Mouse (Mus musculus) forebrain, embryonic 15.5 days (tissue): ENCODE measurements at regions not wholly inside any gene's neighbourhood (a gene's known extent, or its start where the extent isn't known, plus 50 kb on each side); places are given as distances from the start of the nearest gene placed in this dataset.
A peak's percentile ranks its signal among the peaks of the same experiment; 100 is the strongest.

Experiments
- ATAC-seq: fragments of 200-750 bp; cut with Nextera tagmentation; replicated peaks from 2 replicates; pipeline ENCODE4 v1.8.0; 2017; ENCODE audit warnings: mild to moderate bottlenecking, moderate TSS enrichment, moderate library complexity
- H3K27ac ChIP-seq: fragments of 300-500 bp; sonication (generic); replicated peaks from 2 replicates; pipeline ENCODE4 v1.5.1; 2015; ENCODE audit warnings: mild to moderate bottlenecking, inconsistent platforms
- H3K27me3 ChIP-seq: fragments of 300-500 bp; sonication (generic); 2 replicates; pipeline ENCODE4 v1.6.1; 2015; ENCODE audit warnings: inconsistent platforms
- H3K36me3 ChIP-seq: fragments of 300-500 bp; sonication (generic); 2 replicates; pipeline ENCODE4 v1.6.1; 2015; ENCODE audit warnings: mild to moderate bottlenecking, inconsistent platforms
- H3K4me1 ChIP-seq: fragments of 300-500 bp; sonication (generic); 2 replicates; pipeline ENCODE4 v1.6.1; 2015; ENCODE audit warnings: inconsistent platforms
- H3K4me2 ChIP-seq: fragments of 300-500 bp; sonication (generic); replicated peaks from 2 replicates; pipeline ENCODE4 v1.6.1; 2015; ENCODE audit warnings: mild to moderate bottlenecking, inconsistent platforms
- H3K4me3 ChIP-seq: fragments of 300-500 bp; sonication (generic); 2 replicates; pipeline ENCODE4 v1.5.1; 2015; ENCODE audit warnings: mild to moderate bottlenecking, inconsistent platforms
- H3K9ac ChIP-seq: fragments of 300-500 bp; sonication (generic); replicated peaks from 2 replicates; pipeline ENCODE4 v1.6.1; 2015; ENCODE audit warnings: mild to moderate bottlenecking, inconsistent platforms
- H3K9me3 ChIP-seq: fragments of 300-500 bp; sonication (generic); 2 replicates; pipeline ENCODE4 v1.6.1; 2016; ENCODE audit warnings: inconsistent platforms
- WGBS: fragments of 180-500 bp; shearing (Covaris S2); methylation state at CpG from one replicate; pipeline ENCODE4 v1.1.7; 2015; ENCODE audit warnings: mixed read lengths; 5-methylcytosine and 5-hydroxymethylcytosine counted together

GRCm38 (mm10) chr13:80334865-80335655, 548.1 kb upstream of the Arrdc3 start:
- H3K4me1 ChIP-seq, result peaks cover 3% of the 10 kb centered on the region; the same call in 1 of the 2 replicates
- 51% methylated on average over 8 of the region's 8 CpGs for WGBS
- H3K9ac ChIP-seq, result no peak overlapping the region
- no peak overlapping the region for H3K4me2 ChIP-seq
- H3K4me3 ChIP-seq, result no peak overlapping the region
- H3K9me3 ChIP-seq, result no peaks in the 10 kb centered on the region
- no peaks in the 10 kb centered on the region for H3K36me3 ChIP-seq
- no peak overlapping the region for H3K27ac ChIP-seq
- no peaks in the 10 kb centered on the region for H3K27me3 ChIP-seq
- no peak for ATAC-seq

GRCm38 (mm10) chr13:80346980-80347649, 536.1 kb upstream of the Arrdc3 start:
- peaks cover 3% of the 10 kb centered on the region; the same call in 1 of the 2 replicates for H3K4me1 ChIP-seq
- no peaks in the 10 kb centered on the region for H3K9me3 ChIP-seq
- no peak overlapping the region for H3K9ac ChIP-seq
- H3K4me3 ChIP-seq, result no peak overlapping the region
- no peak overlapping the region for H3K4me2 ChIP-seq
- H3K27ac ChIP-seq, result no peak overlapping the region
- ATAC-seq, result peak; percentile 94
- no peaks in the 10 kb centered on the region for H3K36me3 ChIP-seq
- 33% methylated on average over 2 of the region's 2 CpGs for WGBS
- no peaks in the 10 kb centered on the region for H3K27me3 ChIP-seq

- Histone ChIP-seq H3K4me3 (no peak overlapping the region), H3K36me3 (no peaks in the 10 kb centered on the region), H3K4me1 (no peaks in the 10 kb centered on the region), H3K27ac (no peak overlapping the region), H3K4me2 (no peak overlapping the region), H3K9ac (no peak overlapping the region), H3K27me3 (no peaks in the 10 kb centered on the region), H3K9me3 (no peaks in the 10 kb centered on the region)
- WGBS, result 90% methylated on average over 2 of the region's 2 CpGs
- ATAC-seq, result no peak
These were observed 517.2 kb upstream of the Arrdc3 start for GRCm38 (mm10) chr13:80365964-80366363.

DNA sequence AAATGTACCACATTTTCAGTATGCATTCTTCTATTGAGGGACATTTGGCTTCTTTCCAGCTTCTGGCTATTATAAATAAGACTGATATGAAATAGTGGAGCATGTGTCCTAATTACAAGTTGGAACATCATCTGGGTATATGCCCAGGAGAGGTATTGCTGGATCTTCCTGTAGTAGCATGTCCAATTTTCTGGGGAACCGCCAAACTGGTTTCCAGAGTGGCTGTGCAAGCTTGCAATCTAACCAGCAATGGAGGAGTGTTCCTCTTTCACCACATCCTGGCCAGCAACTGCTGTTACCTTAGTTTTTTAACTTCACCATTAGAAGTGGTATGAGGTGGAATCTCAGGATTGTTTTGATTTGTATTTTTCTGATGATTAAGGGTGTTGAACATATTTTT, 512.7 kb upstream of the Arrdc3 start:
- ATAC-seq, result no peak
- H3K4me3 ChIP-seq, result no peak overlapping the region
- no peak overlapping the region for H3K9ac ChIP-seq
- no peaks in the 10 kb centered on the region for H3K4me1 ChIP-seq
- 100% methylated on average over 1 of the region's 1 CpGs for WGBS
- no peak overlapping the region for H3K4me2 ChIP-seq
- no peaks in the 10 kb centered on the region for H3K27me3 ChIP-seq
- no peak overlapping the region for H3K27ac ChIP-seq
- H3K36me3 ChIP-seq, result no peaks in the 10 kb centered on the region
- H3K9me3 ChIP-seq, result no peaks in the 10 kb centered on the region

DNA sequence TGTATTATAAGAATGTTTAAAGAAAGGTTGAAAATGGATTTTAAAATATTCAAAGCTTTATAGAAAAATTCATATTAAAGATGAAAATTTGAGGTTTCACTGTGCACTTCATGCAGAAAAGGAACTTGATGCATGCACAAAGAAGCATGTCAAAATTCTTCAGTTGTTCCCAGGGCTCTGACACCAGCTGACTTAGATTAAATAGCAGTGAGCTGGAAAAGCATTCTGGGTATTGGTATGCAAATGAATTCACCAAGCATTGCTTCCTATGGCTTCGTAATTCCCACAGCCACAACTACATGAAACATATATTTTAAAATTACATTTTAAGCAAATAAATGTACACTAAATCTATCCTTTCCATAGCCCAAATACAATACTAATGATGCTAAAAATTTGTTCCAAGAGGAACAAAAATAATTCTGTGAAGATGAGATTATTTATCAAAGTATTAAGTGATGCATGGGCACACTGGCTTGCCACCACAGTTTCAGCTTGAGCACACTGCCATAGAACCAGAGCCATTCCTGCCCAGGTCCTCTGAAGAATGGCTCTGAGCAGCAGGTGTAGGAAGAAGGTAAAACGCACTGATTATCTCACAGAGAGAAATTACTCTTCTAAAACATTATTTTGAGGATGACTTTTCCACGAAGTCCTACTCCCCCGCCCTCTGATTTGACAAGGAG, 501.8 kb upstream of the Arrdc3 start:
- Histone ChIP-seq H3K9me3 (no peaks in the 10 kb centered on the region), H3K36me3 (no peaks in the 10 kb centered on the region), H3K9ac (no peak overlapping the region), H3K27me3 (no peaks in the 10 kb centered on the region), H3K4me1 (peaks cover 7% of the 10 kb centered on the region), H3K27ac (no peak overlapping the region; the same call in 1 of the 2 replicates), H3K4me3 (no peak overlapping the region), H3K4me2 (no peak overlapping the region)
- peak; percentile 64; the same call in 1 of the 2 replicates for ATAC-seq
- WGBS, result 55% methylated on average over 4 of the region's 4 CpGs

DNA sequence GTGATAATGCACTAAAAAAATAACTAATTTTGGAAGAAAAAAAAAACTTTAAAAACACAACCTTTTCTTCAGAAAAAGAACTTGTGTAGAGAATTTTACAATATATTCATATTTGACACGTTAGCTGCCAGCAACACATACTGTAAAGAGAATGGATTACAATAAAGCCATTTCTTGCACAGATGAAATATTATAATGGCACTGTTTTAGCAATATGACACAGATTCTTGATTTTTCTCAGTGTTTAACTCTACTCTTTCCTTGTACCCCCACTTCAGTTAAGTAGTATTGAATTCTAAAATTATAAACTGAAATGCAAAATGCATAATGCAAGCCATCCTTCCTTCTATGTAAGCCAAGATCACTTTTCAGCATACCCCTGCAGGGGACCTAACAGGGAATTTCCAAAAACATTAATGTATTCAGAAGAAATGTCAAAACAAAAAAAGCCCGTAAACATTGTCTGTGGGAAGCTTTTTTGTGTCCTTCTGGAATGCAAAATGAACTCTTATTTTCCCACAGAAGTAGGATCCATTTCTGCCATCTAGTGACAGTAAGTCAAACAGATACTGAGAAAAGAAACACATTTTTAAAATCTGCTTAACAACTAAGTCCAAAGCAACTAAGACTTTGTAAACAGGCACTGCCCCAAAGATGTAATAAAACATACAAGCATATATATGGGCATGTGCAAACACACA, 501.1 kb upstream of the Arrdc3 start:
- WGBS, result 38% methylated on average over 2 of the region's 2 CpGs
- ATAC-seq, result peak; percentile 51
- no peaks in the 10 kb centered on the region for H3K27me3 ChIP-seq
- no peak overlapping the region for H3K4me3 ChIP-seq
- H3K4me2 ChIP-seq, result no peak overlapping the region
- H3K9me3 ChIP-seq, result no peaks in the 10 kb centered on the region
- no peak overlapping the region for H3K9ac ChIP-seq
- H3K4me1 ChIP-seq, result peaks cover 7% of the 10 kb centered on the region
- H3K36me3 ChIP-seq, result no peaks in the 10 kb centered on the region
- H3K27ac ChIP-seq, result no peak overlapping the region; the same call in 1 of the 2 replicates

- no peak for ATAC-seq
- H3K9me3 ChIP-seq, result no peaks in the 10 kb centered on the region
- no peaks in the 10 kb centered on the region for H3K27me3 ChIP-seq
These were observed 474.3 kb upstream of the Arrdc3 start for GRCm38 (mm10) chr13:80408928-80409327.

DNA sequence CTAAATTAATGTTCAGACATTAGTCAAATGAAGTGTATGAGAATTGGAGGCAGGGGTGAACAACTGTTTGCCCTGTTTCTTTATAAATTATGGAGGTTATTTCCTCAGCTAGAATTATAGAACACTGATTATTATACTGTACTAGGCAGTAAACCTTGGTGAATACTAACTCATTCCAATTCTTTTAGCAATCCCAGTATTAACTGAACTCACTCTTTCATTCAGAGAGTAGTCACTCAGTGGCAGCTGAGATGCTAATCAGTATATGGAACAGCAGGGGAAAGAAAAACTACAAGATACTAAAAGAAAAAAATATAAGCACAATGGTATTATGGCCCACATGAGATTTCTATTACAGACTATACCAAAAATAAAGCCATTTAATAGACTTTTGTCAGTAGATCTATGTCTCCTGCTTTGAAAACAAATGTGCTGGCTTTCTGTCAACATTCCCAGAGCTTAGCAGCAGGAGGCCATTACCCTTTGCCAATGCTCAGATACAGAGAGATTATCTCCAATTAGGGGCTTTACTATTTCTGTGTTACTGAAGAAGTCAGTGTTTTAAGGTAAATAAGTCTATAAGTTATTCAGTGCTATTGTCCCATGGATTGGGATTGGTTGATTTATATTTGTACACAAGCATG, 473.3 kb upstream of the Arrdc3 start:
- no peak overlapping the region for H3K4me3 ChIP-seq
- peak; percentile 58 for ATAC-seq

More at GRCm38 (mm10) chr13:80408928-80409327, 474.3 kb upstream of the Arrdc3 start:
- Histone ChIP-seq H3K27ac (no peak overlapping the region), H3K4me1 (peaks cover 11% of the 10 kb centered on the region), H3K36me3 (no peaks in the 10 kb centered on the region), H3K4me3 (no peak overlapping the region), H3K9ac (no peak overlapping the region), H3K4me2 (no peak overlapping the region)

DNA sequence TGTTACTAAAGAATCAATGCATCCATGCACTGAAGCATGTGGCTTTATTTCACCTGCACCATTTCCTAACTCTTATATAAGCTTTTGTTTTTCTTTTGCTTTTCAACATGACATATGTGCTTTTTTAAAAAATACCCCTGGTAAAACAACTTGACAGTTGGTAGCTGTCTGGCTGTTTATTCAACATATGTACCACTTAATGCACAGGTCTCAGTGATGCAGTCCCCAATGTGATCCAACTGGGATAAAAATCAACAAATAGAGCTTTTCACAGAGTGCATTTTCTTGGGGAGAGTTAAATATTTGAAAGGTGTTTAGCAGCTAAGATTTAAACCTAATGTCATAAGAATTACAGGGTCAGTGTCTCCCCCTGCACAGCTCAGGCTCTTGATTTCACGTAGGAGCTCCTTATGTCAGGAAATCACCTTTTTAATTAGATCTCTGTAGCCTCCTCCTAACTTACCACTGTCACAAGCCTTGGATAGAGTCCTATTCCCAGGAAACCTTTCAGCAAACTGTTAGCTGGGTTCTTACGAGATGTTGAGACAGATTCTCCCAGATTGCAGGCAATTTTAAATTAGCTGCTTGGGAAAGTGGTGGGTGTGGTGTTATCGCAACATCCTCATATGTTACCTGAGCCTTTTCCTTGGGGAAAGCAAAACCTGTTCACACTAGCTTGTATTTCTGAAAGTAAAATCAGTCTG, 464.6 kb upstream of the Arrdc3 start:
- H3K9me3 ChIP-seq, result no peaks in the 10 kb centered on the region
- WGBS, result 48% methylated on average over 3 of the region's 3 CpGs
- no peak overlapping the region for H3K27ac ChIP-seq
- H3K36me3 ChIP-seq, result no peaks in the 10 kb centered on the region
- no peak overlapping the region for H3K4me3 ChIP-seq
- no peaks in the 10 kb centered on the region for H3K27me3 ChIP-seq
- H3K4me2 ChIP-seq, result no peak overlapping the region
- no peak overlapping the region for H3K9ac ChIP-seq
- no peaks in the 10 kb centered on the region for H3K4me1 ChIP-seq
- ATAC-seq, result peak; percentile 55; the same call in 1 of the 2 replicates

More for the DNA sequence above, 473.3 kb upstream of the Arrdc3 start:
- H3K4me2 ChIP-seq, result no peak overlapping the region
- no peak overlapping the region for H3K9ac ChIP-seq
- H3K36me3 ChIP-seq, result no peaks in the 10 kb centered on the region
- peaks cover 11% of the 10 kb centered on the region for H3K4me1 ChIP-seq
- H3K9me3 ChIP-seq, result no peaks in the 10 kb centered on the region
- no peaks in the 10 kb centered on the region for H3K27me3 ChIP-seq
- no peak overlapping the region for H3K27ac ChIP-seq

- no peak overlapping the region for H3K4me2 ChIP-seq
- H3K27ac ChIP-seq, result no peak overlapping the region
- WGBS, result 80% methylated on average over 2 of the region's 2 CpGs
- H3K9ac ChIP-seq, result no peak overlapping the region
- no peak overlapping the region for H3K4me3 ChIP-seq
- H3K4me1 ChIP-seq, result no peaks in the 10 kb centered on the region
- no peaks in the 10 kb centered on the region for H3K9me3 ChIP-seq
- no peak for ATAC-seq
- no peaks in the 10 kb centered on the region for H3K36me3 ChIP-seq
- no peaks in the 10 kb centered on the region for H3K27me3 ChIP-seq
These were observed 462.8 kb upstream of the Arrdc3 start for GRCm38 (mm10) chr13:80420341-80420740.
